Mouse (Mus musculus) gastrocnemius, postnatal 4 days (tissue): ENCODE data around the gene Prc1. TPM values are rescaled to one million over a fixed set of nuclear protein-coding genes. Genes with fewer than 3 reads are reported as not detected.

Experiments
- DNase-seq, 2 experiments: peaks; one replicate each; pipeline ENCODE4 v3.0.0; 2021 to 2022; ENCODE audit warnings: low spot score in 2 of 2, mixed read lengths in 2 of 2
- long read RNA-seq, 2 experiments: library from polyadenylated mRNA; stranded (forward); transcript quantifications; one replicate each; pipeline ENCODE4 v2.0.0; 2021
- total RNA-seq, 2 experiments: library from RNA; stranded (reverse); gene quantifications; 2 replicates each; pipeline ENCODE4 v1.2.3; 2021

Gene Prc1
- 10 to 100 TPM; 40.0 to 41.4 TPM for total RNA-seq
- long read RNA-seq, experiment 1, transcript Prc1-202 (14 exons, 3,026 nt): minor isoform, 9 of 48 reads
- long read RNA-seq, experiment 1, transcript Prc1-210 (15 exons, 3,008 nt): major isoform, 21 of 48 reads
- long read RNA-seq, experiment 1, partial matches to known transcripts: 4 of 48 reads
- long read RNA-seq, experiment 1, other reads (novel, unspliced or antisense): 11 of 48 reads
- long read RNA-seq, experiment 2, transcript Prc1-206 (14 exons, 2,912 nt): minor isoform, 8 of 34 reads
- long read RNA-seq, experiment 2, transcript Prc1-210 (15 exons, 3,008 nt): major isoform, 13 of 34 reads
- long read RNA-seq, experiment 2, transcript Prc1-202 (14 exons, 3,026 nt): minor isoform, 7 of 34 reads
- long read RNA-seq, experiment 2, partial matches to known transcripts: 0 of 34 reads
- long read RNA-seq, experiment 2, other reads (novel, unspliced or antisense): 5 of 34 reads

DNA sequence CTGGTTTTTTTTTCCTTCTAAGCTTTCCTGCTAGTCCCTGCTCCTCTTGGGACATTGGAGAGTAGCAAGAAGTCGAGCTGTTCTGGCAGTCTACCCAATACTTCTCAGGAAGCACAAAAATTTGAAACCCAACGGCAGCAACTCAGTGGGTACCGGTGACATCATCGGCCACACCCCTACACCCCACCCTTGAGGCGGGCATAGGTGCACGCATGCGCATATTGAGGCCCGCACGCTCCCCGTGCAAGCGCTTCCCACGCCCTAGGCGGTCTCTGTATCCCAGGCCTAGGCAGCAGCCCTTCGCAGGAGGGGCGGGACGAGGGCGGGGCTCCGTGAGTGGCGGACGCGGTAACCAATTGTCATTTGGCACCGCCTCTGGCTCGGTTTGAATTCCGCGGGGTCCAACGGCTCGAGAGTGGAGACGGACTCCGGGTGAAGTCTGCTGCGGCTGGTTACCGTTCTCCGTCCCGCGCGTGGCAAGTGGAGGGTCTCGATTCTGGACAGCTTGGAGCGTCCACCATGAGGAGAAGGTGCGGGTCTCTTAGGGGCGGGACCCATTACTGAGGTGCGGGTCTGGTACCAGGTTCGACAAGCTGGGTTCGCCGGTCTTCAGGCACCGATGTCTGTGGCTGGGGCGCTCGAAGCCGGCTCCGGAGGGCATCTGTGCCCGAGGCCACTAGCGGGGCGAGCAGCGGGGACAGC lies at the start of gene Prc1:
Gene Prc1, plus strand, starts transcription at position 389 of the 702 bp plus-strand sequence.
- peak; percentile 95 to 97 for DNase-seq

DNA sequence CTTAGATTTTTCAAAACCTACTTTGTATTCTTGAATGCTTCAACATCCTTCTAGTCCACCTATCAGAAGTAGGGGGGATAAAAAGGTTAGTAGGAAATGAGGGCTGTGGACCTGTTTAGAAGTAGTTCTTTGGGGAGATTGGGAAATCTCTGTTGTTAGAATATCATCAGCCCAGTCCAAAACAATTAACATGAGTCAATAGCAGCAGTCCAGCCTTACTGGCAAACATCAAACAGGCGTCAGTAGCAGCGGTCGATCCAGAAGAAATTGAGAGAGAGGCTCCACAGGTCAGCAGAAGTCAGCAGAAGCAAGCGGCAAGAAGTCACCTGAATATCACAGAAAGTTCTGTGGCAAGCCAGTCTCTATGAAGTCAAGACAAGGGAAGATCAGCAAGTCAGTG lies 49.4 kb upstream of the Prc1 start:
- no peak for DNase-seq

GRCm38 (mm10) chr7:80246148-80246721 lies 48.0 kb upstream of the Prc1 start, which contains the start of gene Ttll13:
Gene Ttll13 (plus strand): TSS chr7:80246376.
- DNase-seq: peak; percentile 85 to 95

GRCm38 (mm10) chr7:80246859-80247258 lies 47.4 kb upstream of the Prc1 start:
- DNase-seq: no peak

DNA sequence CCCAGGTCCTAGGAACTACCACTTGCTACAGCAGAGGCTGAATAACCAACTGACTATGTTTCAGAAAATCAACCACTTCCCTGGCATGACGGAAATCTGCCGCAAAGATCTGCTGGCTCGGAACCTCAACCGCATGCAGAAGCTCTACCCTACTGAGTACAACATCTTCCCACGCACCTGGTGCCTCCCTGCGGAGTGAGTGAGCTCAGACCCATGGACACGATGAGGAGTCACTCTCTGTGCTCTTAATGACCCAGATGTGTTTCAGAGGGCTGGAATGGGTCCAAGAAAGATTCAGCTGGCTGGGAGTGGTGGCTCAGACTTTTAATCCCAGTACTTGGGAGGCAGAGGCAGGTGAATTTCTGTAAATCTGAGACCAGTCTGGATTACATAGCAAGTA lies 41.8 kb upstream of the Prc1 start:
- no peak for DNase-seq

GRCm38 (mm10) chr7:80252886-80253285 lies 41.4 kb upstream of the Prc1 start:
- DNase-seq: no peak

GRCm38 (mm10) chr7:80255981-80256380 lies 38.3 kb upstream of the Prc1 start:
- no peak for DNase-seq

GRCm38 (mm10) chr7:80257706-80258105 lies 36.5 kb upstream of the Prc1 start:
- no peak for DNase-seq

GRCm38 (mm10) chr7:80260625-80261371 lies 33.5 kb upstream of the Prc1 start, which contains the start of gene Ngrn:
Gene Ngrn (plus strand): TSS chr7:80261215.
- peak; percentile 67 to 86 for DNase-seq

DNA sequence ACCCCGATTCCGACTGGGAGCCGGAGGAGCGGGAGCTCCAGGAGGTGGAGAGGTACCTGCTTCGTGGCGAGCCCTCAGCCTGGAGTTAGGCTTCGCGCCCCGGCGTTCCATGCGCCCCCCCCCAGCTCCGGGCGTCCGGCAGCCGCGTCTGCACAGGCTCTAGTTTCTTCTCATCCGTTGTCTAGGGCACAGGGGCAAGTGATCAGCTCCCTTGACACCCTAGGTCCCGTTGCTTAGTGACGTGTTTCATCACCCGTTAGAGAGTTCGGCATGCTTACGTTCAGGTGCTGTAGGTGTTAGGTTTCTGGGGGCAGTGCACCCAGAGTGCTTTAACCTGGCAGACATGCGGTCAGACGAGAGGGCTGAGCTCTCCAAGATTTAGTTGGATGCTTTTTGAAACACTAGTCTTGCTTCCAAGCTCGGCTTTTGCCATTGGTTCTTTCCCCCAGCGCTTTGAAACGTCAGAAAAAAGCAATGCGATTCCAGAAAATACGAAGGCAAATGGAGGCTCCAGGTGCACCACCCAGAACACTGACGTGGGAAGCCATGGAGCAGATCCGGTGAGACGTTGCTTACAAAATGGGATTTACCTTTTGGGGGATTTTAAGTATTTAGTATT lies 32.8 kb upstream of the Prc1 start:
- DNase-seq: no peak

DNA sequence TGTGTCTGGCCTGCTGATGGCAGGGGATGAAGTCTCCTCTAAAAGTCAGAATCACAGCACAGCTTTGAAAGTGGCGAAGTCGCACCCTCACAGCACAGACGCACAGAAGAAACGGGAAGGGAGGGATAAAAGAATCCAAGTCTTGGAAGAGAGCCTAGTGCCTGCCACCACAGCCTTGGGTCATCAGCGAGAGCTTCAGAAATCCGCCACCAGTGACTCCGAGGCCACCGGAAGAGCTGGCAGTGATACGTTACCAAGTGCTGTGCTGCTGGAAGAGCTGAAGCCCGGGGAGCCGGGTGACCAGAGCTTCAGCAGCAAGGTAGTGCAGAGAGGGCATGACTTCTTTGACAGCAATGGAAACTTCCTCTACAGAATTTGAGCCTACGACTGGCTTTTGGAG lies 29.6 kb upstream of the Prc1 start:
- no peak for DNase-seq

DNA sequence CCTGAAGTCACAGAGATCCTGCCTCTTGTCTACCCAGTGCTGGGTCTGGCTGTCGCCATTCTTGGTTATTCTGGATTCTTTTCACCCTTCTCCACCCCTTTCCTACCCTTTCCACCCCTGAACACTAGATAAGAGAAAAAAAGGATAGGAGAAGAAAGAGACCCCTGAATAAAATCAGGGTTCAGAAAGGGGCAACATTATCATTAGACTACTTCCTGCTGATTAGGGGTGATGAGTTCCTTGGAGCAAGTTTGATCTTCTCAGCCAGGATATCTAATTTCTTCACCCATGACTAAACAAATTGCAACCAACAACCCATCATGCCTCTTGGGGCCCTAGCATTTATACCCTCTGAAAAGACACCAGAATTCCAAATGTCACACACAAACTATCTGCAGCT lies 26.5 kb upstream of the Prc1 start:
- DNase-seq: no peak

DNA sequence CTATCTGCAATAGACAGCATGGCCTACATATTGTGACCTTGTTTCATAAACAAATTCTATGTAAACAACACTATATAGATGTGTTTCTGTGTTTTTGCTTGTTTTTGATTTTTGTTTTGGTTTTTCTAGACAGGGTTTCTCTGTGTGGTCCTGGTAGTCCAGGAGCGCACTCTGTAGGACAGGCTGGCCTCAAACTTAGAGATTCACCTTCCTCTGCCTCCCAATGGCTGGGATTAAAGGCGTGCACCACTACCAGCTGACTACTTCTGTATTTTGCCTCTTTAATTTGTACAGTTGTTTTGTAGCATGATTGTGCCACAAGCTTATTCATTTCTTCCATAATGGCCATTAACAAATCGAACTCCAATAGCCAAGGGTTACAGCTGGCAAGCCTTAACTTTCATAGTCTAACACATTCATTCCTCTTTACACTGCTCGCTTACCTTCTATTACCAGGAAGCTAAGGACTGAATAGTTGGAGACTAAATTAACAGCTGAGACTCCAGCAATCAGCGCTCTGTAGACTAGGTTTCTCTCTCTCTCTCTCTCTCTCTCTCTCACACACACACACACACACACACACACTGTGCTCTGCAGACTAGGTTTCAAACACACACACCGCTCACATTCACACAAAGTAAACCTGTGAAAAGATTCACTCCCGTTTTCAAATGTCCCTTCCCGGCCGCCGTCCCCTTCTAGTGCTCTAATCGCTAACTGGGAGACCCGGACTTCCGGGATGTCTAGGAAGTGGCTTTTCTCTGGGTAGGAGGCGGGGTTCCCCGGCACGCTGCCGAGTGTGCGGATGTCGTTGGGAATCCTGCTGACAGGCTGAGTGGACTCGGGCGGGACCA lies 25.1 kb upstream of the Prc1 start, which contains the start of gene Vps33b:
Gene Vps33b, plus strand, starts transcription at position 753 of the 854 bp plus-strand sequence.
- peak; percentile 95 to 99 for DNase-seq

DNA sequence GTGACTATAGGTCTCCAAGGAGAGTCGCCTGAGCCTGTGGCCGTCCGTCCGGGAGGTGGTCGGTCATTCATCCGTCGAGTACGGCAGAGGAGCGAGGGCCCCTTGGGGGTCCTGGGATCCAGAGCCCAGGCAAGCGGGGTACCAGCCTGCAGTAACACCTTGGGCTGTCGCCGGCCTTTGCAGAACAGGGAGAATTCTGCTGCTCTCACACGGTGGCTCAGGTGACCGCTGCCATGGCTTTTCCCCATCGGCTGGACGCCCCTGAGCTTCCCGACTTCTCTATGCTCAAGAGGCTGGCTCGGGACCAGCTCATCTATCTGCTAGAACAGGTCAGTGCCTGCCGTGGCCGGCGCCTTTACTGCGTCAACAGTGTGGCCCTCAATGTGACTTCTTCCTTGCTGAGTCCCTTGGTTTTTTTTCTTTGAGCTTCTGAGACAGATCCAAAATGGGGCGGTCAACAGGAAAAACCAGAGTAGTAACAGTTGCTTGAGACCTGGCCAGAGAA lies 24.4 kb upstream of the Prc1 start:
- no peak for DNase-seq

- no peak for DNase-seq
Observed at GRCm38 (mm10) chr7:80273456-80273855, 20.8 kb upstream of the Prc1 start.

GRCm38 (mm10) chr7:80276374-80276773 lies 17.9 kb upstream of the Prc1 start:
- DNase-seq: no peak

- no peak for DNase-seq
Observed at GRCm38 (mm10) chr7:80280032-80280431, 14.2 kb upstream of the Prc1 start.

- DNase-seq: no peak
Observed at GRCm38 (mm10) chr7:80280998-80281397, 13.3 kb upstream of the Prc1 start.

DNA sequence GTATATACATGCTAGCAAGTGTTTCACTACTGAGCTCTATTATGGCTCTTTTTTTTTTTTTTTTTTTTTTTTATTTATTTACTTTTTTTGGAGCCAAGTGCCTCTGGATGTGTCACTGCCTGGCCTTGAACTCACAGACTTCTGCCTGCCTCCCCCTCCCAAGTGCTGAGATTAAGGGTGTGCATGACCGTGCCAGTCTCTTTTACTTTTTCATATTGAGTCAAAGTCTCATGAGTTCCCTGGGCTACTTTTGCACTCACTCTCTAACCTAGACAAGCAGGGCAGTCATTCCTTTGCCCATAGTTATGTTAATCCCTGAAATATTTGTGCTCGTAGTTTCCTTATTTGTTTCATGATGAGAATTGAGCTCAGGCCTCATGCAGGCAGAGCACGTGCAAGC lies 12.6 kb upstream of the Prc1 start:
- DNase-seq: no peak
